Mouse (Mus musculus) fat pad, adult 2 months (tissue): ENCODE measurements at regions not wholly inside any gene's neighbourhood (a gene's known extent, or its start where the extent isn't known, plus 50 kb on each side); places are given as distances from the start of the nearest gene placed in this dataset.

Experiments
- DNase-seq: peaks from one replicate; pipeline ENCODE4 v3.0.0-alpha.2; 2011; ENCODE audit warnings: low read depth, low spot score; ENCODE audit errors: extremely low read depth

DNA sequence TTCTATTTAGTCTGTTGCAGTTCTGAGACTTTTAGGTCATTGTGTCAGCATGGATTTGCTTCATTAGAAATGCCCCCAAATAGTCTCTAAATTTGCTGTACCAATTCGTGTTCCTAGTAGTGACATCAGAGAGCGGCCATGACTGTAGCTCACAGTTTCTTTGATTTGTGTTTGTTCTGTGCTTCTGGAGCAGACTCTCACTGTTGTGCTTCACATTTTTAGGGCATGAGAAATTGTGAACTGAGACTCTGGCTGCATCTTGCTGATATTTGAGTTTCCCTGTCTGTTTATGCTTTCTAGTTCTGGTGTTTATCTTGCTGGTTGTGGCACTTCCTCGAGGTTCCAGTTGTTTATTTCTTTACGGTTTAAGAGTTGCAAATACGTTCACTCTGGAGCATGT, 57.0 kb upstream of the Sox11 start:
- no peak for DNase-seq
